Mouse (Mus musculus) intestine, embryonic 16.5 days (tissue): Measurements from ENCODE around the gene Popdc2. TPM values are rescaled to one million over a fixed set of nuclear protein-coding genes. Genes with fewer than 3 reads are reported as not detected.

Experiments used
- ATAC-seq: fragments of 200-750 bp; cut with Nextera tagmentation; 2 replicates; pipeline ENCODE4 v1.8.0; 2017; ENCODE audit warnings: moderate TSS enrichment, moderate library complexity
- H3K27ac ChIP-seq: fragments of 300-500 bp; sonication (generic); 2 replicates; pipeline ENCODE4 v1.5.1; 2014; ENCODE audit warnings: mild to moderate bottlenecking, low read length
- H3K27me3 ChIP-seq: fragments of 300-500 bp; sonication (generic); replicated peaks from 2 replicates; pipeline ENCODE4 v1.6.1; 2014; ENCODE audit warnings: low read length, control low read depth, mixed read lengths; ENCODE audit not compliant: control insufficient read depth, insufficient read depth
- H3K36me3 ChIP-seq: fragments of 300-500 bp; sonication (generic); 2 replicates; pipeline ENCODE4 v1.6.1; 2014; ENCODE audit warnings: low read length, control low read depth; ENCODE audit not compliant: control insufficient read depth, insufficient read depth
- H3K4me1 ChIP-seq: fragments of 300-500 bp; sonication (generic); 2 replicates; pipeline ENCODE4 v1.6.1; 2014; ENCODE audit warnings: low read length, control low read depth, mixed read lengths; ENCODE audit not compliant: control insufficient read depth, insufficient read depth
- H3K4me2 ChIP-seq: fragments of 300-500 bp; sonication (generic); 2 replicates; pipeline ENCODE4 v1.6.1; 2014; ENCODE audit warnings: low read depth, low read length, control low read depth
- H3K4me3 ChIP-seq: fragments of 300-500 bp; sonication (generic); 2 replicates; pipeline ENCODE4 v1.5.1; 2014; ENCODE audit warnings: mild to moderate bottlenecking, low read length
- H3K9ac ChIP-seq: fragments of 300-500 bp; sonication (generic); 2 replicates; pipeline ENCODE4 v1.6.1; 2014; ENCODE audit warnings: low read depth, low read length
- H3K9me3 ChIP-seq: fragments of 300-500 bp; sonication (generic); 2 replicates; pipeline ENCODE4 v1.6.1; 2016; ENCODE audit warnings: low read length, control low read depth; ENCODE audit not compliant: control insufficient read depth
- WGBS: fragments of 180-500 bp; shearing (Covaris S2); extraction: QIAGEN DNeasy Blood & Tissue Kit; methylation state at CpG from one replicate; pipeline ENCODE4 v1.1.7; 2014; 5-methylcytosine and 5-hydroxymethylcytosine counted together
- polyA plus RNA-seq: library from polyadenylated mRNA; unstranded; fragments of >200 nt; fragmentation: Nextera tagmentation; extraction: Ambion mirVana; gene quantifications from 2 replicates; pipeline ENCODE4 v1.2.1, GENCODE M21; 2015

Gene Popdc2
- polyA plus RNA-seq, 1 experiment from 2014 or later, result 20.2 TPM

GRCm38 (mm10) chr16:38378591-38378990 lies 16.6 kb downstream of the Popdc2 start:
- Histone ChIP-seq H3K9me3 (no peaks in the 10 kb centered on the region), H3K4me3 (no peak overlapping the region)
- peak; percentile 43; the same call in 1 of the 2 replicates for ATAC-seq

GRCm38 (mm10) chr16:38379088-38379487 lies 17.1 kb downstream of the Popdc2 start:
- Histone ChIP-seq H3K9ac (no peak overlapping the region), H3K36me3 (no peaks in the 10 kb centered on the region), H3K4me3 (no peak overlapping the region), H3K27ac (no peak overlapping the region), H3K4me1 (0 out of 2 replicates have a peak, but pooled peaks cover 14% of the 10 kb centered on the region), H3K9me3 (no peaks in the 10 kb centered on the region), H3K4me2 (no peak overlapping the region), H3K27me3 (no peaks in the 10 kb centered on the region)
- peak; percentile 62 for ATAC-seq
- 27% methylated on average over 6 of the region's 6 CpGs for WGBS

More at GRCm38 (mm10) chr16:38378591-38378990, 16.6 kb downstream of the Popdc2 start:
- Histone ChIP-seq H3K27ac (no peak overlapping the region), H3K9ac (no peak overlapping the region), H3K36me3 (no peaks in the 10 kb centered on the region), H3K27me3 (no peaks in the 10 kb centered on the region), H3K4me1 (0 out of 2 replicates have a peak, but pooled peaks cover 14% of the 10 kb centered on the region), H3K4me2 (no peak overlapping the region)
- 82% methylated on average over 6 of the region's 6 CpGs for WGBS

GRCm38 (mm10) chr16:38379493-38379892 lies 17.5 kb downstream of the Popdc2 start:
- WGBS, result 25% methylated on average over 3 of the region's 3 CpGs
- Histone ChIP-seq H3K27me3 (no peaks in the 10 kb centered on the region), H3K27ac (no peak overlapping the region), H3K4me3 (no peak overlapping the region), H3K36me3 (no peaks in the 10 kb centered on the region), H3K9me3 (no peaks in the 10 kb centered on the region), H3K4me2 (no peak overlapping the region), H3K9ac (no peak overlapping the region), H3K4me1 (0 out of 2 replicates have a peak, but pooled peaks cover 14% of the 10 kb centered on the region)
- no peak for ATAC-seq

GRCm38 (mm10) chr16:38379926-38380325 lies 17.9 kb downstream of the Popdc2 start:
- 94% methylated on average over 3 of the region's 3 CpGs for WGBS

GRCm38 (mm10) chr16:38383683-38384082 lies 21.7 kb downstream of the Popdc2 start:
- WGBS, result 84% methylated on average over 2 of the region's 2 CpGs
- Histone ChIP-seq H3K9ac (no peak overlapping the region), H3K9me3 (no peaks in the 10 kb centered on the region), H3K4me3 (no peak overlapping the region), H3K27ac (no peak overlapping the region), H3K27me3 (no peaks in the 10 kb centered on the region), H3K4me1 (0 out of 2 replicates have a peak, but pooled peaks cover 4% of the 10 kb centered on the region), H3K4me2 (no peak overlapping the region), H3K36me3 (no peaks in the 10 kb centered on the region)
- ATAC-seq, result no peak

More at GRCm38 (mm10) chr16:38379926-38380325, 17.9 kb downstream of the Popdc2 start:
- no peaks in the 10 kb centered on the region for H3K27me3 ChIP-seq
- no peaks in the 10 kb centered on the region for H3K9me3 ChIP-seq
- no peak overlapping the region for H3K4me2 ChIP-seq
- 0 out of 2 replicates have a peak, but pooled peaks cover 14% of the 10 kb centered on the region for H3K4me1 ChIP-seq
- no peak overlapping the region for H3K4me3 ChIP-seq
- no peaks in the 10 kb centered on the region for H3K36me3 ChIP-seq
- no peak for ATAC-seq
- H3K27ac ChIP-seq, result no peak overlapping the region
- H3K9ac ChIP-seq, result no peak overlapping the region

GRCm38 (mm10) chr16:38385184-38385634 lies 23.2 kb downstream of the Popdc2 start:
- WGBS, result 87% methylated on average over 6 of the region's 6 CpGs
- no peak for ATAC-seq

GRCm38 (mm10) chr16:38385700-38386099 lies 23.7 kb downstream of the Popdc2 start:
- no peak for ATAC-seq
- Histone ChIP-seq H3K27ac (no peak overlapping the region), H3K4me3 (no peak overlapping the region), H3K4me1 (no peaks in the 10 kb centered on the region), H3K36me3 (no peaks in the 10 kb centered on the region), H3K9me3 (no peaks in the 10 kb centered on the region), H3K9ac (no peak overlapping the region), H3K27me3 (no peaks in the 10 kb centered on the region), H3K4me2 (no peak overlapping the region)
- 94% methylated on average over 4 of the region's 4 CpGs for WGBS

More at GRCm38 (mm10) chr16:38385184-38385634, 23.2 kb downstream of the Popdc2 start:
- Histone ChIP-seq H3K27ac (no peak overlapping the region), H3K4me3 (no peak overlapping the region), H3K9ac (no peak overlapping the region), H3K4me1 (no peaks in the 10 kb centered on the region), H3K4me2 (no peak overlapping the region), H3K27me3 (no peaks in the 10 kb centered on the region), H3K9me3 (no peaks in the 10 kb centered on the region), H3K36me3 (no peaks in the 10 kb centered on the region)

GRCm38 (mm10) chr16:38387389-38387788 lies 25.4 kb downstream of the Popdc2 start:
- Histone ChIP-seq H3K36me3 (no peaks in the 10 kb centered on the region), H3K4me1 (no peaks in the 10 kb centered on the region), H3K9ac (no peak overlapping the region), H3K4me3 (no peak overlapping the region), H3K27ac (no peak overlapping the region), H3K27me3 (no peaks in the 10 kb centered on the region), H3K9me3 (no peaks in the 10 kb centered on the region), H3K4me2 (no peak overlapping the region)
- WGBS, result 83% methylated on average over 6 of the region's 6 CpGs
- ATAC-seq, result no peak

GRCm38 (mm10) chr16:38388757-38389156 lies 26.7 kb downstream of the Popdc2 start:
- no peak for ATAC-seq
- Histone ChIP-seq H3K9me3 (no peaks in the 10 kb centered on the region), H3K27ac (no peak overlapping the region), H3K4me1 (no peaks in the 10 kb centered on the region), H3K27me3 (no peaks in the 10 kb centered on the region), H3K36me3 (no peaks in the 10 kb centered on the region), H3K9ac (no peak overlapping the region), H3K4me3 (no peak overlapping the region), H3K4me2 (no peak overlapping the region)
- WGBS, result 80% methylated on average over 6 of the region's 6 CpGs
